Mouse (Mus musculus) urinary bladder, postnatal 10 days (tissue): ENCODE measurements around the gene Otop1.

Source experiments
- DNase-seq: peaks from one replicate; pipeline ENCODE4 v3.0.0; 2022; ENCODE audit warnings: low spot score

Gene Otop1

GRCm38 (mm10) chr5:38301761-38302411, 26.1 kb downstream of the Otop1 start:
- DNase-seq = no peak

- no peak for DNase-seq
Observed at GRCm38 (mm10) chr5:38302651-38303050, 26.9 kb downstream of the Otop1 start.

GRCm38 (mm10) chr5:38305241-38305640, 29.5 kb downstream of the Otop1 start:
- DNase-seq = no peak

GRCm38 (mm10) chr5:38307255-38308101, 31.7 kb downstream of the Otop1 start:
- DNase-seq = peak; percentile 54

- no peak for DNase-seq
Observed at GRCm38 (mm10) chr5:38308873-38309272, 33.1 kb downstream of the Otop1 start.

- DNase-seq = no peak
Observed at GRCm38 (mm10) chr5:38309795-38310194, 34.0 kb downstream of the Otop1 start.

- DNase-seq = no peak
Observed at GRCm38 (mm10) chr5:38318966-38319786, 43.4 kb downstream of the Otop1 start, which contains the start of gene Drd5. Gene Drd5 (plus strand): TSS chr5:38319367.

- no peak for DNase-seq
Observed at GRCm38 (mm10) chr5:38333381-38333780, 57.6 kb downstream of the Otop1 start.

GRCm38 (mm10) chr5:38334582-38334981, 58.8 kb downstream of the Otop1 start:
- no peak for DNase-seq

GRCm38 (mm10) chr5:38343101-38343500, 67.3 kb downstream of the Otop1 start:
- no peak for DNase-seq

- DNase-seq = no peak
Observed at GRCm38 (mm10) chr5:38346646-38347432, 71.1 kb downstream of the Otop1 start.

- no peak for DNase-seq
Observed at GRCm38 (mm10) chr5:38350351-38350929, 74.7 kb downstream of the Otop1 start.
